Mouse (Mus musculus): ENCODE results near the gene Farp1.
"Not testable (repeated sequence)": the region's sequence is repeated elsewhere in the genome, so short reads cannot be mapped to it uniquely, and the experiment has no call there.

The Farp1 gene

GRCm38 (mm10) chr14:121034973-121035662, at the start of gene Farp1:
Farp1 (plus strand) TSS chr14:121035200.
- DNase-seq (ENCODE audit: low spot score) = no peak

- no peak for DNase-seq (ENCODE audit: low spot score)
Observed at GRCm38 (mm10) chr14:120989126-120989525, 45.9 kb upstream of the Farp1 start.

- DNase-seq (ENCODE audit: low spot score) = no peak
Observed at GRCm38 (mm10) chr14:120997686-120998085, 37.3 kb upstream of the Farp1 start.

DNA sequence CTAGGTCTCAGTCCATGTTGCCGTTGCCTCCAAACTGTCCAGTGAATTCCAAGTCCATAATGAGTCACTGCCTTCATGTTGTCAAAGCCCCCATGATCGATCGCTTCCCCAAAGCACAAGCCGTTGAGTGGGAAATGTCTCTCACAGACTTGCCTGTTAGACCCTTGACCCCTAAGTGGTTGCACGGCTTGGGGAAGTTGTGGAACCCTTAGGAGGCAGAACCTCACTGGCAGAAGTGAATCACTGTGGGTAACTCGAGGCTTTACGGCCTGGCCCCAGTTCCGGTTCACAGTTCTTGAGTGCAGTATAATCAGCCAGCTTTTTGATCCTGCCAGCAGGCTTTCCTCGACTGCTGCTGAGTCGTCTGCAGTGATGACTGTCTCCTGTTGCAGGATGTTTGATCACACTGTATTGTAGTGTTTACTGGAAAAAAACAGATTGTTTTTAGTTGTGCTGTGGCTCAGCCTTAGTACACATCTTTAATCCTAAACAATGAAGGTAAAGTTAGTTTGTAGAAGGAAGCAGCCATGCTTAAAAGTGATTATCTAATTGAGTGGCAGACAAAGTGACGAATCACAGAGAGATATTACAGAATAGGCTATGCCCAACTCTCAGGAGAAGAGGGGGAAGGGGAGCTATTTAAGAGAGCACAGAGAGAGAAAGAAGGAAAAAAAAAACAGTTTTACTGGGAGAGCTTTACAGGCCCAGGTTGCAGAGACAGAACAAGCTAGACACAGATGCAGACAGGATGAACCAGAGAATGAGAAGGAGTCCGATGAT, 34.2 kb upstream of the Farp1 start:
- no peak for DNase-seq (ENCODE audit: low spot score)

- DNase-seq (ENCODE audit: low spot score) = no peak
Observed at GRCm38 (mm10) chr14:121005621-121006020, 29.4 kb upstream of the Farp1 start.

DNA sequence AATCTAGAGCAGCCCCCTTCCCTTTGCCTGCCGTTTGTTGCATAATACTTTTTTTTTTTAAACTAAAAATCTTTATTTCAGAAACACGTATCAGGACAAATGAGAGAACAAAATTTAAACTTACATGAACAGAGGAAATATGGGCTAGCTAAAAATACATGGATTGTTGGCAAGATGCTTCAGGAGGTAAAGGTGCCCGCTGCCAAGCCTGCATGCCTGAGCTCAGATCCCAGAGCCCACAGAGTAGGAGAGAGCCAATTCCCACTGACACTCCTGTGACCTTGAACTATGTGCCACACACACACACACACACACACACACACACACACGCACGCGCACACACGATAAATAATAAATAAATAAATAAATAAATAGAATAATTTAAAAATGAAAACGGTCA, 29.0 kb upstream of the Farp1 start:
- no peak for DNase-seq (ENCODE audit: low spot score)

DNA sequence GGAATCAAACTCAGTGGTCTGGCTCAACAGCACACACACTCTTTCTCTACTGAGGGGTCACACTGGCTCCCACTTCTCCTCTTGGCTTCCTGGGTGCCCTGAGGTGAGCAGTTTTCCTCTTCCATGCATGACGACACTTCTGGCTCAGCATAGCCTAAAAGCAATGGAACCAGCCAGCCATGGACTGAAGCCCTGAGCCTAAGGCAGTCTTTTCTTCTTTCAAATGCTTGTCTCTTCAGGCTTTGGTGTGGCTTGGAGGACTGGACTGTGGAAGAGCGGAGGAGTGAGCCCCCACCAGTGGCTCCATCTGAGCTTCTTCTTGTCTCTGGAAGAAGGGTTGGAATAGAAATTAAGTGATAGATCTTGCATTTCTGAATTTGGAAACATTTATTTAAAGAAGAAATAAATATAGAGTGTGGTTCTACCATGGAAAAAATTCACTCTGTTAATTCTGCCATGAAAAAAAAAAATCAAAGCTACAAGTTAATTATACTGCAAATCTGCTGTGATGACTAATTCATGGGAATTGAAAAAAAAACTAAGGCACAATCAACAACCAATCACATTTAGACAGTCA, 19.8 kb upstream of the Farp1 start:
- DNase-seq (ENCODE audit: low spot score) = no peak

- no peak for DNase-seq (ENCODE audit: low spot score)
Observed at GRCm38 (mm10) chr14:121022403-121022802, 12.6 kb upstream of the Farp1 start.

DNA sequence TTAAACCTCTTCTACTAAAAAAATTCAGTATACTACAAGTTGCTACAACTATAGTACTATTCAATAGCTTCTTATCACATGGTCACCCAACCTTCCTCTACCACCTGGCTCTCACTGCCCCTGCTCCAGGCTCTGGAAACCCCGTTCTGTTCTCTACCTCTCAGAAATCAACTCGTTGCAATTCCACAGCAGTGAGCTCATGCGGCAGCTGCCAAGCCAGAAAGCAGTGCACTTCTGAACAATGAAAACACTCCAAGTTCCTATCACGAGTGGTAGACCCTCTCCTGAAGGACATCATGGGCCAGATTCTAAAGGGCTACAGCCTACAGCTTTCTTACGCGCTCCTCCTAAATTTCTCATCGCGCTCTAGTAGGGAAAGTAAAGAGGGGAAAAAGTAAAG, 9.6 kb upstream of the Farp1 start:
- DNase-seq (ENCODE audit: low spot score) = no peak

GRCm38 (mm10) chr14:121031396-121031795, 3.6 kb upstream of the Farp1 start:
- no peak for DNase-seq (ENCODE audit: low spot score)

GRCm38 (mm10) chr14:121034525-121034924, 475 bp upstream of the Farp1 start:
- no peak for DNase-seq (ENCODE audit: low spot score)

- DNase-seq (ENCODE audit: low spot score) = no peak
Observed at GRCm38 (mm10) chr14:121035663-121036473, 868 bp downstream of the Farp1 start.

DNA sequence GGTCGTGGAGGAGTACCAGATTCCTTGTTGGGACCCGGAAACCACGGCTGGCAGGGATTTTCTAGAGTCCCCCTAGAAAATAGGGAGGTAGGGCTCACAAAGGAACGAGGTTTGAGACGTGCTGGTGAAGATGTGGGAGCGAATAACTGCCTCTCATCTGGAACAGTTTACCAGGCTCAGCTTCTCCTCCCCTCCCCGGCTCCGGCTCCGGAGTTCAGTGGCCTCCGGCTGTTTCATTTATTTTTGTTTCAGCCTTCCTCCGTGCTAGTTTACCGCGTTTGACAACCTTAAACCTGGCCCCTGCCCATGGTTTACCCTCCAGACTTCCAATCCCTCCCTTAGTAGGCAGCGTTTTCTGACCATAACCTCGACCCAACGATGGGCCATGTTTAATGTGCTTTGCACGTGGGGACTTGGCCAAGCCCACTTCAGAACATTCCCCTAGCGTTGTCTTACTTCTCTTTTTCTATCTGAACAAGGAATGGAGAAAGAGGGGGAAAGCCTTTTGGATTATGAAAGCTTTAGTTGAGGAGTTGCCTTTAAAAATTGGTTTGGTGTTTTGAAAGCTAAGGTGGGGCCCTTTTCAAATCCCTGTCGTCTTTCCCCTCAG, 1.7 kb downstream of the Farp1 start:
- no peak for DNase-seq (ENCODE audit: low spot score)

DNA sequence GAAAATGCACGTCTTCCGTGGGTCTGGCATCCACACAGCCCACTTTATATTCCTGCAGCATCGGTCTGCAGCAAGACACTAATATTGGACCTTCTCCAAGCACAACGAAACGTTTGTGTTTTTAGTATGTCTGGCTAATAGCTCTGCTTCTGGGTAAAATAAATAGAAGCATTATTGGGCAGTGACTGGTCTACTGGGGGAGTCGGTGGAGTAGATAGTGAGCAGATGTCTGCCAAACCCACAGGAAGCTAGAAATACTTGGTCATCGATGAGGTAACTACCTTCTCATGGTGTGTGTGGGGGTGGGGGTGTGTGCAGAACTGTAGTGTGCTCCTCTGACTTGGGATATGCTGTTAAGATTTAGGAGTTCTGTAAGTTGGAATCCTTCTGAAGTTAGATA, 2.3 kb downstream of the Farp1 start:
- no peak for DNase-seq (ENCODE audit: low spot score)

GRCm38 (mm10) chr14:121038676-121039075, 3.7 kb downstream of the Farp1 start:
- DNase-seq (ENCODE audit: low spot score) = no peak

DNA sequence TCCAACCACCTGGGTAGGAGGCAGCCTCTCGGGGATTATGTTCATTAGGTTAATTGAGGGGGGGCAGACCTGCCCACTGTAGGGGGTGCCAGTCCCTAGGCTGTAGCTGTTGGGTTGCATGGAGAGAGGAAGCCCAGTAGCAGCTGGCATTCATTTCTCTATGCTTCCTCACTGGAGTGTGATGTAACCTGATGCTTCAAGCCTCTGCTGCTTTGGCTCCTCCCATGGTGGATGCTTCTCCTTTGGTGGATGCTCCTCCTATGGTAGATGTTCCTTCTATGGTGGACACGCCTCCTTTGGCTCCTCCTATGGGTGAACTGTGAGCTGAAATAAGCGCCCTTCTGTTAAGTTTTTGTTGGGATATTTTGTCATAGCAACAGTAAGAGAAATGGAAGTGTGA, 9.1 kb downstream of the Farp1 start:
- no peak for DNase-seq (ENCODE audit: low spot score)

DNA sequence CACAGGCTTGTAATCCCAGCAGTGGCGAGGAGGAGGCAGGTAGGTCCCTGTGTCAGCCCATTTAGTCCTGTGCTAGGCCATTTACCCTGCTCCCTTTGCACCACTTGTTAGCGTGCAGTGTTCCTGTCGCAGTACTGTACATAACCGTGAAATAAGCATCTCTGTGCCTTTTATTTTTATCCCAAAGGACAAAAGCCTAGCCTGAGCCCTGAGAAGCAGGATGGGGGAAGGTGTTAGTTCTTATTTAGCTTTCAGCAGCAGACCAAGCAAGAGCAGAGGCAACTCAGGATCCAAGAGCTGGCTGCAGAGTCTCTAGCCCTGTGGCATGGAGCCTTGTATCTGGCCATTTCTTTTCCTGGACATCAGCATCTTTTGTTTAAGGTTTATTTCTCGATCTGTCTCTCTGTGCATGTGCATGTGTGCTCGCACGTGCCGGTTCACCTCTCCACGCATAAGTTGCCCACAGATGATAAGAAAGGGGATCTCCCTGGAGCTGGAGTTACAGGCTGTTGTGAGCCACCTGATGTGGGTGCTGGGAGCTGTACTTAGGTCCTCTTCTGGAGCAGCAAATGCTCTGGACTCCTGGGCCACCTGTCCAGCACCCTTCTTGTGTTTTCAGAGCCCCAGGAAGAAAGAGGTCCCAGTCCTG, 11.4 kb downstream of the Farp1 start:
- DNase-seq (ENCODE audit: low spot score) = no peak

DNA sequence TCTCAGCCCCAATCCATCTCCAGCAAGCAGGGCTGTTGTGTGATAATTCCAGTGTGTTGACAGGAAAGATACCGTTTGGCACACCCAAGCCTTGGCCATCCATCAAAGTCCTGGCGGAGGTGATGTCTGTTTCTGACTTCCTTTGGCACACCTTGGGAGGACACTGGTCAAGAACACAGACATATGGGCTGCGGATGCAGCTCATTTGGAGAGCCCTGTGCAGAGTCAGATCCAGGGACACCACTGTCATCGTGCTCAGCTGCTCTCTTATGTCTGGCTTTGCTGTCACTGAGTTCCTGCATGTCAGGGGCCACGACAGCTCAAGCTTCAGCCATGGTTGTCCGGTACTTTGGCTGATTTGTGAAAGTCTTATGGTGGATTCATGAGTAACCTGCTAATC, 12.8 kb downstream of the Farp1 start:
- DNase-seq (ENCODE audit: low spot score) = no peak

DNA sequence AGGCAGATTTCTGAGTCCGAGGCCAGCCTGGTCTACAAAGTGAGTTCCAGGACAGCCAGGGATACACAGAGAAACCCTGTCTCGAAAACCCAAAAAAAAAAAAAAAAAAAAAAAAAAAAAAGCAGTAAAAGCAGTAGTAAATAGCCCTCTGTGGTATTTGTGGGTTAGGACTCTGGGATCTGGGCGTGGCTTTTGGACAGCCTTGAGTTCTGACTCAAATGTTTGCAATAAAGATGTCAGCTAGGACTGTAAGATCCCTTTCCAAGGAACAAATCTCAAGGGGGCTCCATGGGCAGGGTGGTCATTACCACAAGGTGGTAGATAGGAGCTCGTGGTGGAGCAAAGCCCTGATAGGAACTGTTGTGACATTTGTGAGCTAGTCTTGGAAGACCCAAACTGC, 16.0 kb downstream of the Farp1 start:
- DNase-seq (ENCODE audit: low spot score) = not testable (repeated sequence)

GRCm38 (mm10) chr14:121053020-121053518, 18.1 kb downstream of the Farp1 start:
- DNase-seq (ENCODE audit: low spot score) = no peak

GRCm38 (mm10) chr14:121054062-121054461, 19.1 kb downstream of the Farp1 start:
- no peak for DNase-seq (ENCODE audit: low spot score)

All from c-Kit-positive CD71-positive TER-119-positive erythroid progenitor cells, embryonic 14.5 days (primary cell).